Mouse (Mus musculus) lung, adult 2 months (tissue): ENCODE results near the gene Zdhhc12. TPM values are rescaled to one million over a fixed set of nuclear protein-coding genes. Genes with fewer than 3 reads are reported as not detected.

Experiments used
- DNase-seq: peaks from one replicate; pipeline ENCODE4 v3.0.0; 2022
- H3K4me1 ChIP-seq: fragments of 200-500 bp; 2 replicates; pipeline ENCODE4 v1.6.1; 2011; ENCODE audit warnings: low read length; ENCODE audit not compliant: control insufficient read depth, insufficient read depth
- H3K4me3 ChIP-seq: fragments of 200-500 bp; replicated peaks from 2 replicates; pipeline ENCODE3; 2011; ENCODE audit warnings: low read depth, mild to moderate bottlenecking, control low read depth, low read length; ENCODE audit errors: extremely low read depth
- CTCF ChIP-seq: fragments of 200-500 bp; IDR thresholded peaks from 2 replicates; pipeline ENCODE4 v1.5.1; 2011; ENCODE audit warnings: mild to moderate bottlenecking, low read length, control low read depth; ENCODE audit not compliant: insufficient read depth
- POLR2A ChIP-seq: fragments of 200-500 bp; IDR thresholded peaks from 2 replicates; pipeline ENCODE4 v1.6.1; 2011; ENCODE audit warnings: low read depth, mild to moderate bottlenecking, control low read depth, low read length, borderline replicate concordance; ENCODE audit errors: extremely low read depth
- WGBS: fragments of 180-500 bp; shearing (Covaris S2); methylation state at CpG from one replicate; pipeline ENCODE4 v1.1.7; 2018; 5-methylcytosine and 5-hydroxymethylcytosine counted together
- polyA plus RNA-seq: library from polyadenylated mRNA; depleted of rRNA; stranded (reverse); fragments of >200 nt; gene quantifications from 2 replicates; pipeline ENCODE4 v1.2.3, GENCODE M21; 2012

Zdhhc12 gene
- polyA plus RNA-seq, 1 experiment = 63.0 TPM

GRCm38 (mm10) chr2:30067031-30067888 is 26.2 kb downstream of the Zdhhc12 start:
- peak overlapping the region; percentile 96 for H3K4me3 ChIP-seq
- H3K4me1 ChIP-seq = peaks cover 6% of the 10 kb centered on the region
- under 1% methylated on average over 53 of the region's 69 CpGs for WGBS
- DNase-seq = peak; percentile 45
- TF ChIP-seq CTCF (no peak), POLR2A (no peak)

GRCm38 (mm10) chr2:30066046-30066901 is 27.2 kb downstream of the Zdhhc12 start:
- Histone ChIP-seq H3K4me3 (peak overlapping the region; percentile 96), H3K4me1 (peaks cover 6% of the 10 kb centered on the region)
- peak; percentile 87 for DNase-seq
- WGBS = under 1% methylated on average over 90 of the region's 101 CpGs
- peak; percentile 62; the same call in 1 of the 2 replicates for TF ChIP-seq POLR2A
- TF ChIP-seq CTCF = no peak

GRCm38 (mm10) chr2:30064298-30064697 is 29.1 kb downstream of the Zdhhc12 start:
- H3K4me1 ChIP-seq = peaks cover 6% of the 10 kb centered on the region
- H3K4me3 ChIP-seq = no peak overlapping the region
- DNase-seq = no peak
- no peak for TF ChIP-seq CTCF
- TF ChIP-seq POLR2A = no peak
- 54% methylated on average over 3 of the region's 3 CpGs for WGBS

- Histone ChIP-seq H3K4me1 (peaks cover 6% of the 10 kb centered on the region), H3K4me3 (no peak overlapping the region)
- WGBS = 30% methylated on average over 3 of the region's 3 CpGs
- TF ChIP-seq CTCF = no peak
- no peak for TF ChIP-seq POLR2A
- no peak for DNase-seq
These were observed 29.7 kb downstream of the Zdhhc12 start for GRCm38 (mm10) chr2:30063791-30064190.

- Histone ChIP-seq H3K4me1 (peaks cover 6% of the 10 kb centered on the region), H3K4me3 (peak overlapping the region; percentile 61)
- no peak for DNase-seq
- TF ChIP-seq POLR2A (no peak), CTCF (no peak)
- 19% methylated on average over 8 of the region's 8 CpGs for WGBS
These were observed 30.2 kb downstream of the Zdhhc12 start for GRCm38 (mm10) chr2:30063235-30063634.

GRCm38 (mm10) chr2:30062249-30063093 is 31.0 kb downstream of the Zdhhc12 start:
- H3K4me3 ChIP-seq = peak overlapping the region; percentile 61
- DNase-seq = peak; percentile 79
- TF ChIP-seq POLR2A (peak; percentile 62; the same call in 1 of the 2 replicates), CTCF (0 out of 2 replicates have a peak, but pooled peaks have one; percentile 4)
- H3K4me1 ChIP-seq = peaks cover 5% of the 10 kb centered on the region
- WGBS = under 1% methylated on average over 40 of the region's 40 CpGs

GRCm38 (mm10) chr2:30061215-30062166 is 32.0 kb downstream of the Zdhhc12 start:
- peak; percentile 57 for DNase-seq
- peak overlapping the region; percentile 64 for H3K4me3 ChIP-seq
- peaks cover 4% of the 10 kb centered on the region for H3K4me1 ChIP-seq
- WGBS = 10% methylated on average over 37 of the region's 37 CpGs
- TF ChIP-seq CTCF (no peak), POLR2A (no peak)

- TF ChIP-seq POLR2A = no peak
- TF ChIP-seq CTCF = no peak
- WGBS = 67% methylated on average over 5 of the region's 5 CpGs
- H3K4me1 ChIP-seq = peaks cover 4% of the 10 kb centered on the region
- DNase-seq = no peak
- no peak overlapping the region for H3K4me3 ChIP-seq
These were observed 35.0 kb downstream of the Zdhhc12 start for GRCm38 (mm10) chr2:30058418-30058817.
